Mouse (Mus musculus): ENCODE measurements around the gene Kcnk16. TPM values are rescaled to one million over a fixed set of nuclear protein-coding genes. Genes with fewer than 3 reads are reported as not detected.

Gene Kcnk16
- total RNA-seq, 2 experiments from 2014 or later, result not detected

DNA sequence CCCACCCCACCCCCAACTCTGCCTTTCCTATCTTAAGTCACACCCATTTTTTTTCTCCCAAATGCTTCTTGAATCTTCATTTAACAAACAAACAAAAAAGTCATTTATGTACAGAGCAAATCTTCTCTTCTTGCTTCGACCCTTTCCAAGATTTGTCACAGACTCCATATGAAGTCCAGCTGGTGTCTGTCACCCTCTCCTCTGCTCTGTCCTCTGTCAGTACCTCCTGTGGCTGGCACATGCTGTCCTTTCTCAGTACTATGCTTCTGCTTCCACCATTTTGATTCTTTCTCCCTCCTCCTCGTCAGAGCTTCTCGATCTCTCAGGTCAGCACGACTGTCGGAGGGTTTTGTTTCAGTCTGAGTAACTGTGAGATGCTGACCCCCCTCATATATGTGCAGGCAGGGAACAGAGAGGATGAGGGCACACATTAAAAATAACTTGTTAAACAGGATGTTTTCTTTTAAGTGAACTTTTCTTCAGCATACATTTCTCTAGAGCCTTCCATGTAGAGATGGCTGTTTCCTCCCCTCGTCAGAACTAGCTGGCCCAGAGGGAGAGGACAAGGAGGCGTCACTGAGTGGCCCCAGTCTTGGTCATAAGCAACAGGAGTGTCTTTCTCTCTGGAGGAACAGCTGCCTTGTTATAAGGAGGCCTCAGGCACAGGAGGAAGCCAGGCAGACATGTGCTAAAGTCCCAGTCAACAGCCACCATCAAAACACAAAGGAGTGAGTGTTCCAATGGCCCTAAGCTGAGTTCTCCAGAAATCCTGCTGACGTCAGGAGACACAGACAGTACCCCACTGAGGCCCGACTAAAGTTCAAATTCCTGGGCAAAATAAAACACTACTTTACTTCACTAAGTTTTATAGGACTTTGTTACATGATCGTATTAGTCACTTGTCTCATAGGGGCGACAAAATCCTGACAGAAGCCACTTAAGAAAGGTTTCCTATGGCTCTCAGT, 35.7 kb downstream of the Kcnk16 start:
- no peak for DNase-seq

DNA sequence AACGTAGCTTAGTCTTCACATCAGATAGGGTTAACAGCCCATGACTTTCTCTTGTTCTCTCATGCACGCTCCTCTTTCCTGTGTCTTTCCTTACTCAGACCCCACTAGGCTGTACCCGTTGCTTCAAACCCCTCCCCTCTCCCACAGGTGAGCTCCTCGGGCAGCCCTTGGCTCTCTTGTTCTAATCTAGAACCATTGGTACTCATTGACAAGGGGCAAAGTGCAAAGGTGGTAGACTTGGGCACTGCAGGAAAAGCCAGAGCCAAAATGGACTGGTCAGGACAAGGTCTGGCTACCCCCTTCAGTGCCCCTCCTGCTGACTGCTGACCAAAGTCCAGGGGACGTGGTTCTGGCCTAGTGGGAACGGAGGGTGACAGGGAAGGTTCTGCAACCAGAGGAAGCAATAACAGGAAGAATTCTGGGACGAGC, 38.9 kb downstream of the Kcnk16 start:
- no peak for DNase-seq
- intact Hi-C loops (cut with DNase I), result no loop called here

More for the DNA sequence above, 35.7 kb downstream of the Kcnk16 start:
- intact Hi-C loops (cut with DNase I), result no loop called here

DNA sequence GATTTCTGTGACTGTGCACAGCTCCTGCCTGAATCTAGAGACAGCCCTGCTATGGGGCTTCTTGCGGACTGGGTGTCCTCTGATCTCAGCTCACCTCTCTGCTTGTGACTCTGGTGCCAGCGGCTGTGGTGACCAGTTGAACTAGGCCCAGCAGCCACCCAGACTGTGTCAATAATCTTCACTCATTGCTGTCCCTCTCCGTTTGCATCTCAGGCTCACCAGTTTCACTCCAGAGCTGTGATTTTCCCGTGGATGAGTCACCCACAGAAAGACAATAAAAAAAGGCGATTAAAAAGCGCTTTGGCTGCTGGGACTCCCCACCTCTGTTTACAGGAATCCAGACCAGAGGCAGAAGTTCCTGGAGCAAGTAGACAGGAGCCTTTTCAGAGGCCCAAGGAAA, 39.6 kb downstream of the Kcnk16 start:
- no peak for DNase-seq

GRCm38 (mm10) chr14:20228336-20228735, 40.7 kb downstream of the Kcnk16 start:
- intact Hi-C loops (cut with DNase I), result no loop called here
- DNase-seq, result peak in 1 of 2 experiments; percentile 16

More for the DNA sequence above, 39.6 kb downstream of the Kcnk16 start:
- intact Hi-C loops (cut with DNase I), result no loop called here

- no peak for DNase-seq
- intact Hi-C loops (cut with DNase I), result no loop called here
These were observed 42.0 kb downstream of the Kcnk16 start for GRCm38 (mm10) chr14:20226982-20227381.

GRCm38 (mm10) chr14:20226488-20226887, 42.5 kb downstream of the Kcnk16 start:
- intact Hi-C loops (cut with DNase I), result no loop called here
- DNase-seq, result no peak

DNA sequence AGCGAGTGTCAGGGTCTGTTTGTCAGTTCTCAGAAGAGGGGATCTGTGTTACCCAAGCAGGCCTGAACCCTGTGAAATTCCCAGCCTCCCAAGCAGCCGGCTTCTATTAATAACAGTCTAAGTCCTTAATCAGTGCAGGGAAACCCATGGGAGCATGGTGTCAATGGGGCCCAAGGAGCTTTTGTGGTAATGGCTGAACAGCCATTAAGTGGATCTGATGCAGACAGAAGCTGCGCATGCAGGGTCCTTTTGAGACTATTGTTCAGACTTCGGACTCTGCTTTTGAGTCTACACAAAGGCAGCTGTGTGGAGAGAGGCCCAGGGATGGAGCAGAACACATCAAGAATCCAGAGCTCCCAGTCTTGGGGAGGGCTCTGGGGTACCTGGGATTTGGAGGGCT, 43.5 kb downstream of the Kcnk16 start:
- no peak for DNase-seq
- intact Hi-C loops (cut with DNase I), result no loop called here

GRCm38 (mm10) chr14:20224576-20225218, 44.3 kb downstream of the Kcnk16 start:
- no peak for DNase-seq
- intact Hi-C loops (cut with DNase I), result no loop called here

DNA sequence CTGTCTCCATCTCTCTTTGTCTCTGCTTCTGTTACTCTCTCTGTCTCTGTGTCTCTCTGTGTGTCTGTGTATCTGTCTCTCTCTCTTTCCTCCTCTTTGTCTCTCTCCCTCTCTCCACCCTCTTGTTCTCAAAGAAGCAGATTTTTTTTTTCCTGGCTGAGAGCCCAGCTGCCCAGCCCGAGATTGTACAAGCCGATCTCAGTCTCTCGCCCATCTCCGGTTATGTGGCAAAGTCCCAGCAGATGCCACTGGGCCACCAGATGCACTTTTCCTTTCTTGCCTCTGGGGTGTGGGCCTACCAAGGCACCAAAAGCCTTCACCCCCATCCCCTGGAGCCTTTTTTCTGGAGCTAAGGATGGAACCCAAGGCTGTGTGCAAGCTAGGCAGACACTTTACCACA, 44.8 kb downstream of the Kcnk16 start:
- no peak for DNase-seq
- intact Hi-C loops (cut with DNase I), result no loop called here

GRCm38 (mm10) chr14:20223253-20223652, 45.7 kb downstream of the Kcnk16 start:
- no peak for DNase-seq
- intact Hi-C loops (cut with DNase I), result no loop called here

DNA sequence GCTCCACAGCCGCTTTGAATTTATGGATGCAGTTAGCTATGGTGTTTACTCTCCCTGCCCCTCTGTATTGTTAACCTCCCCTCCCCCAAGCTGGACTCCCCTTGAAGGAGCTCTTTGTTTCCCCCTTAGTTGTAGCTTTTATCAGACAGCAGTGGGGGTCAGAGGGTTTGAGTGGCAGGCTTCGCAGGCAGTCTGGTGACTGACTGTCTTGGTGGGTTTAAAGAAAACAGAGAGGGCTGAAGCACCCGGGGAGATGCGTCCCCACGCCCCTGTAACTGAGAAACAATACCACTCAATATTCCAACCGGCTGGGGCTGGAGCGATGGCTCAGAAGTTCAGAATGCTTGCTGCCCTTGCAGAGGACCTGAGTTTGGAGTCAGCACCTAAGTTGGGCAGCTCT, 47.9 kb downstream of the Kcnk16 start:
- DNase-seq, result no peak
- intact Hi-C loops (cut with DNase I), result no loop called here

GRCm38 (mm10) chr14:20219849-20220248, 49.1 kb downstream of the Kcnk16 start:
- intact Hi-C loops (cut with DNase I), result no loop called here
- no peak for DNase-seq

DNA sequence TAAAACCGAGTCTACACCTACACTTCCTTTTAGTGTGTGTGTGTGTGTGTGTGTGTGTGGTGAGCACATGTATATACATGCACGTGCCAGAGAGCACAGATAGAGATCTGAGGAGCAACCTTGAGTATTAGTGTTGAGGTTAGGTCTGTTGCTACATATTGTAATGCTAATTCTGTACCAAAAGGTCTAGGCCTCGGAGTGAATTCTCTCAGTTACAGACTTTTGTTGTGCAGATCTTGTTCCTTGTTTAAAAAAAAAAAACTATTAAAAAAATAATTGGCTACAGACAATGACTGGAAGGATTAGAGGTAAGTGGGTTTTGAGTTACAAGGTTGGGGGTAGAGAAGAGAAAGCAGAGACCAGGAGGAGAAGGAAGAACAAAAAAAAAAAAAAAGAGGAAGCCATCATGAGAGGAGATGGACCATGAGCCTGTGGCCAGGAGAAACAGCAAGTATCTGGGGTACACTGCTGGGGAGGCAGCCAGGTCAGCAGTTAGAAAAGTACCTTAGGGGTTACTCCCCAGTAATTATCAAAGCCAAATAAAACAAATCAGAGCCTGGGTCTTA, 51.6 kb downstream of the Kcnk16 start:
- DNase-seq, result no peak
- intact Hi-C loops (cut with DNase I), result no loop called here

GRCm38 (mm10) chr14:20216561-20217298, 52.3 kb downstream of the Kcnk16 start:
- DNase-seq, result no peak
- intact Hi-C loops (cut with DNase I), result no loop called here

DNA sequence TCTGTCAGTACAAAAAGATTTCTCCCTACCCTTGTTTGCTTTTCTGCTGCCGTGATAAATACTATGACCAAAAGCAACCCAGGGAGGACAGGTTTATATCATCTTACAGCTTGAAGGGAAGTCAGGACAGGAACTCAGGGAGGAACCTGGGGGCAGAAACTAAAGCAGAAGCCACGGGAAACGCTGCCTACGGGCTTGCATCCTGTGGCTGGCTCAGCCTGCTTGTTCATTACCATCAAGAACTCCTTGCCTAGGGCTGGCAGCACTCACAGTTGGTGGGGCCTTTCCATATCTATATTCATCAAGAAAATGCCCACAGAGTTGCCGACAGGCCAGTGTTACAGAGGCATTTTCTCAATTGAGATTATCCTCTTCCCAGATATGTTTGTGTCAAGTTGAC, 53.2 kb downstream of the Kcnk16 start:
- no peak for DNase-seq

DNA sequence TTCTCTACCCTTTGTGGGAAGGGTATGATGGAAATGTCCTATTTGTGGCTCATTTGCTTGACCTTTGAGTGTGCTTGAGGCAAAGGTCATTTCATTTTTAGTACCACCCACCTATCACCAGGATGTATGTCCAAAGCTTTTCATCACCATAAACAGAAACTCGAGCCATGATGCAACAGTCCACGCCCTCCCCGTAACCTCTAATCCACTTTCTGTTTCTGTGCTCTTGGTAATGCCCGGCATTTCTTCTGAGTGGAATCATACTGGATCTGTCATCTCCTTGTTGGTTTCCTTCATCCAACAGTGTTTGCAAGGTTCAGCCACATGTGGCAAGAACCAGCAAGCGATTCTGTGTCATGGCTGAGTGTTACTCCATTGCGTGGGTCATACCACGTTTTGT, 54.9 kb downstream of the Kcnk16 start:
- DNase-seq, result no peak
- intact Hi-C loops (cut with DNase I), result no loop called here

More for the DNA sequence above, 53.2 kb downstream of the Kcnk16 start:
- intact Hi-C loops (cut with DNase I), result no loop called here

- DNase-seq, result no peak
- intact Hi-C loops (cut with DNase I), result no loop called here
These were observed 57.0 kb downstream of the Kcnk16 start for GRCm38 (mm10) chr14:20211754-20212601.

Data from gastrocnemius, postnatal 36 days (tissue).